Mouse (Mus musculus) MEL (cell line): ENCODE results near the gene Umad1. TPM values are rescaled to one million over a fixed set of nuclear protein-coding genes. Genes with fewer than 3 reads are reported as not detected.

Experiments
- DNase-seq: peaks from one replicate; pipeline ENCODE4 v3.0.0; 2011; ENCODE audit warnings: low read depth, low spot score
- H3K27ac ChIP-seq: 2 replicates; pipeline ENCODE4 v1.5.1; 2012; ENCODE audit warnings: low read depth, mild to moderate bottlenecking, control low read depth, low read length, moderate library complexity; ENCODE audit not compliant: control insufficient read depth
- H3K27me3 ChIP-seq, 2 experiments: fragments of 150-350 bp in 1 of 2; sonication (generic) in 1 of 2; 2 replicates each; pipeline ENCODE4 v1.6.1; 2012; ENCODE audit warnings: low read length in 2 of 2, mild to moderate bottlenecking in 2 of 2, improper control_type of control experiment in 1 of 2, moderate library complexity in 1 of 2; ENCODE audit not compliant: insufficient read depth in 2 of 2, control insufficient read depth in 1 of 2
- H3K36me3 ChIP-seq, 2 experiments: 2 replicates each; pipeline ENCODE4 v1.6.1; 2012 to 2014; ENCODE audit warnings: low read length in 2 of 2, improper control_type of control experiment in 1 of 2, inconsistent platforms in 1 of 2, mild to moderate bottlenecking in 1 of 2; ENCODE audit not compliant: insufficient read depth in 2 of 2, control insufficient read depth in 1 of 2
- H3K4me1 ChIP-seq, 2 experiments: fragments of 150-350 bp in 1 of 2; sonication (generic) in 1 of 2; 2 replicates each; pipeline ENCODE4 v1.6.1; 2012; ENCODE audit warnings: low read length in 2 of 2, improper control_type of control experiment in 1 of 2, mild to moderate bottlenecking in 1 of 2; ENCODE audit not compliant: insufficient read depth in 2 of 2, control insufficient read depth in 1 of 2
- H3K4me3 ChIP-seq, 2 experiments: fragments of 150-350 bp in 1 of 2; sonication (generic) in 1 of 2; 2 replicates each; pipeline ENCODE4 v1.5.1; 2012; ENCODE audit warnings: low read depth in 2 of 2, low read length in 2 of 2, mild to moderate bottlenecking in 2 of 2, moderate library complexity in 2 of 2, control low read depth in 1 of 2, improper control_type of control experiment in 1 of 2; ENCODE audit not compliant: control insufficient read depth in 1 of 2, insufficient read depth in 1 of 2
- H3K79me2 ChIP-seq: 2 replicates; pipeline ENCODE4 v1.6.1; 2012; ENCODE audit warnings: mild to moderate bottlenecking, low read length, moderate library complexity; ENCODE audit not compliant: control insufficient read depth, poor library complexity, insufficient read depth
- H3K9ac ChIP-seq: 2 replicates; pipeline ENCODE4 v1.6.1; 2012; ENCODE audit warnings: low read depth, mild to moderate bottlenecking, control low read depth, low read length, moderate library complexity; ENCODE audit not compliant: control insufficient read depth, poor library complexity, severe bottlenecking
- H3K9me3 ChIP-seq: fragments of 150-350 bp; sonication (generic); replicated peaks from 2 replicates; pipeline ENCODE4 v1.6.1; 2012; ENCODE audit warnings: mild to moderate bottlenecking, low read length, improper control_type of control experiment, moderate library complexity; ENCODE audit not compliant: insufficient read depth
- BHLHE40 ChIP-seq: IDR thresholded peaks from 2 replicates; pipeline ENCODE4 v1.6.1; 2012; ENCODE audit warnings: low read depth, mild to moderate bottlenecking, inconsistent platforms, low read length, improper control_type of control experiment, borderline replicate concordance
- CHD1 ChIP-seq: IDR thresholded peaks from 2 replicates; pipeline ENCODE4 v1.6.1; 2012; ENCODE audit warnings: low read depth, mild to moderate bottlenecking, inconsistent platforms, low read length, improper control_type of control experiment
- CHD2 ChIP-seq: IDR thresholded peaks from 2 replicates; pipeline ENCODE4 v1.6.1; 2011; ENCODE audit warnings: low read length, improper control_type of control experiment
- ELF1 ChIP-seq: IDR thresholded peaks from 2 replicates; pipeline ENCODE4 v1.6.1; 2014; ENCODE audit warnings: low read depth, mild to moderate bottlenecking, inconsistent platforms, low read length, improper control_type of control experiment, moderate library complexity
- EP300 ChIP-seq, 2 experiments: IDR thresholded peaks; 2 replicates each; pipeline ENCODE4 v1.6.1; 2011; ENCODE audit warnings: improper control_type of control experiment in 2 of 2, low read length in 2 of 2, low read depth in 1 of 2, mild to moderate bottlenecking in 1 of 2
- ETS1 ChIP-seq: IDR thresholded peaks from 2 replicates; pipeline ENCODE4 v1.6.1; 2012; ENCODE audit warnings: low read depth, mild to moderate bottlenecking, inconsistent platforms, low read length, improper control_type of control experiment, moderate library complexity
- GABPA ChIP-seq: IDR thresholded peaks from 2 replicates; pipeline ENCODE4 v1.6.1; 2012; ENCODE audit warnings: low read depth, mild to moderate bottlenecking, inconsistent platforms, low read length, improper control_type of control experiment, moderate library complexity
- GATA1 ChIP-seq: IDR thresholded peaks from 2 replicates; pipeline ENCODE4 v1.6.1; 2011; ENCODE audit warnings: low read depth, low read length, improper control_type of control experiment
- MAZ ChIP-seq: IDR thresholded peaks from 2 replicates; pipeline ENCODE4 v1.6.1; 2012; ENCODE audit warnings: low read depth, mild to moderate bottlenecking, inconsistent platforms, low read length, improper control_type of control experiment
- MEF2A ChIP-seq: IDR thresholded peaks from 2 replicates; pipeline ENCODE4 v1.6.1; 2014; ENCODE audit warnings: low read depth, mild to moderate bottlenecking, inconsistent platforms, low read length, improper control_type of control experiment; ENCODE audit not compliant: poor library complexity, insufficient replicate concordance, severe bottlenecking; ENCODE audit errors: extremely low read depth
- MXI1 ChIP-seq: IDR thresholded peaks from 2 replicates; pipeline ENCODE4 v1.6.1; 2011; ENCODE audit warnings: mild to moderate bottlenecking, low read depth, low read length, improper control_type of control experiment
- MYC ChIP-seq: IDR thresholded peaks from 2 replicates; pipeline ENCODE4 v1.6.1; 2011; ENCODE audit warnings: low read depth, mild to moderate bottlenecking, low read length, improper control_type of control experiment, moderate library complexity
- NELFE ChIP-seq: IDR thresholded peaks from 2 replicates; pipeline ENCODE4 v1.6.1; 2011; ENCODE audit warnings: low read depth, low read length, improper control_type of control experiment
- POLR2A ChIP-seq, 2 experiments: IDR thresholded peaks; 2 replicates each; pipeline ENCODE4 v1.6.1; 2011 to 2012; ENCODE audit warnings: low read length in 2 of 2, mild to moderate bottlenecking in 2 of 2, control low read depth in 1 of 2, improper control_type of control experiment in 1 of 2, low read depth in 1 of 2, moderate library complexity in 1 of 2; ENCODE audit not compliant: control insufficient read depth in 1 of 2, insufficient read depth in 1 of 2, poor library complexity in 1 of 2
- POLR2AphosphoS2 ChIP-seq: IDR thresholded peaks from 2 replicates; pipeline ENCODE4 v1.6.1; 2011; ENCODE audit warnings: low read length, improper control_type of control experiment
- POLR2AphosphoS5 ChIP-seq: IDR thresholded peaks from 2 replicates; pipeline ENCODE4 v1.6.1; 2012; ENCODE audit warnings: low read depth, borderline replicate concordance, mild to moderate bottlenecking, inconsistent platforms, low read length, moderate library complexity, mixed read lengths
- RAD21 ChIP-seq: IDR thresholded peaks from 2 replicates; pipeline ENCODE4 v1.6.1; 2011; ENCODE audit warnings: mild to moderate bottlenecking, low read depth, low read length, improper control_type of control experiment
- SIN3A ChIP-seq: IDR thresholded peaks from 2 replicates; pipeline ENCODE4 v1.6.1; 2012; ENCODE audit warnings: low read length, improper control_type of control experiment, inconsistent platforms
- TAL1 ChIP-seq: IDR thresholded peaks from 2 replicates; pipeline ENCODE4 v1.6.1; 2012; ENCODE audit warnings: mild to moderate bottlenecking, inconsistent platforms, low read length, moderate library complexity, mixed read lengths
- TBP ChIP-seq: IDR thresholded peaks from 2 replicates; pipeline ENCODE4 v1.8.0; 2011; ENCODE audit warnings: low read depth, low read length, improper control_type of control experiment
- TCF12 ChIP-seq: IDR thresholded peaks from 2 replicates; pipeline ENCODE4 v1.6.1; 2014; ENCODE audit warnings: low read depth, mild to moderate bottlenecking, inconsistent platforms, low read length, improper control_type of control experiment, moderate library complexity
- USF1 ChIP-seq: IDR thresholded peaks from 2 replicates; pipeline ENCODE4 v1.6.1; 2014; ENCODE audit warnings: low read depth, mild to moderate bottlenecking, inconsistent platforms, low read length, improper control_type of control experiment, moderate library complexity
- USF2 ChIP-seq, 2 experiments: IDR thresholded peaks; 2 replicates each; pipeline ENCODE4 v1.6.1; 2011 to 2012; ENCODE audit warnings: improper control_type of control experiment in 2 of 2, low read length in 2 of 2, borderline replicate concordance in 1 of 2, inconsistent platforms in 1 of 2, low read depth in 1 of 2, mild to moderate bottlenecking in 1 of 2; ENCODE audit not compliant: insufficient read depth in 1 of 2
- ZKSCAN1 ChIP-seq: IDR thresholded peaks from 2 replicates; pipeline ENCODE4 v1.6.1; 2012; ENCODE audit warnings: low read depth, mild to moderate bottlenecking, inconsistent platforms, low read length, improper control_type of control experiment, moderate library complexity
- ZNF384 ChIP-seq: IDR thresholded peaks from 2 replicates; pipeline ENCODE4 v1.6.1; 2012; ENCODE audit warnings: low read depth, mild to moderate bottlenecking, inconsistent platforms, low read length, improper control_type of control experiment
- polyA plus RNA-seq, 2 experiments: library from polyadenylated mRNA; stranded (reverse) in 1 of 2; unstranded in 1 of 2; fragments of >175 nt in 1 of 2; fragments of >200 nt in 1 of 2; gene quantifications; 2 replicates each; pipeline versions ENCODE4 v1.2.1 to v1.2.4; 2012; ENCODE audit warnings: low replicate concordance in 2 of 2, low read depth in 1 of 2; ENCODE audit not compliant: insufficient read length in 2 of 2, insufficient read depth in 1 of 2, missing spikeins in 1 of 2
- total RNA-seq: library from RNA; depleted of rRNA; stranded (reverse); fragments of 300-350 nt; gene quantifications from 2 replicates; pipeline ENCODE4 v1.2.3, GENCODE M21; 2012

Gene Umad1
- total and polyA plus RNA-seq, 3 experiments: 5.3 to 9.7 TPM; not detected in 1

- H3K36me3 ChIP-seq: no peaks in the 10 kb centered on the region
- no peak overlapping the region for H3K27ac ChIP-seq
- H3K9ac ChIP-seq: no peak overlapping the region
- H3K79me2 ChIP-seq: no peaks in the 10 kb centered on the region
- no peak overlapping the region for H3K4me3 ChIP-seq
- no peaks in the 10 kb centered on the region for H3K27me3 ChIP-seq
- DNase-seq: no peak
- H3K4me1 ChIP-seq: no peaks in the 10 kb centered on the region
- H3K9me3 ChIP-seq: no peaks in the 10 kb centered on the region
- TF ChIP-seq CHD1 (no peak), TBP (no peak), TAL1 (no peak), ZKSCAN1 (no peak), GABPA (no peak), EP300 (IDR thresholded peaks at IDR 0.05; ENCODE audit: low read depth in 1 of 2, low read length in 2 of 2) (no peak), BHLHE40 (no peak), TCF12 (no peak), GATA1 (no peak), NELFE (no peak), ETS1 (no peak)
These were observed 117.3 kb downstream of the Umad1 start for GRCm38 (mm10) chr6:8376351-8376750.

DNA sequence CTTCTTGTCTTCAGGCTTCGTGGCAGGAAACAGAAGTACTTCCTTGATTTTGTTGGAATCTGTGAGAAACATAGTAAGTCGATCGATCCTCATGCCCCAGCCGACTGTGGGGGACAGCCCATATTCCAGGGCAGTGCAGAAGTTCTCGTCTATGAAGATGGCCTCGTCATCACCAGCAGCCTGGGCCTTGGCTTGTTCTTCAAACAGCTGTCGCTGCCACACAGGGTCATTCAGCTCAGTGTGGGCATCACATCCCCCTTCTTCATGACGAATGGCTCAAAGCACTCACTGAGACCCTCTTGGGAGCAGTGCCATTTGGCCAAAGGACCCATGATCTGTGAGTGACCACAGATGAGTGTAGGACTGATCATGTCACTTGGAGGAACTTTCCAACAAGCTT lies 118.6 kb downstream of the Umad1 start:
- no peak for DNase-seq
- TF ChIP-seq SIN3A (no peak), POLR2A (IDR thresholded peaks at IDR 0.05; ENCODE audit: control insufficient read depth in 1 of 2, insufficient read depth in 1 of 2, low read depth in 1 of 2, low read length in 2 of 2, poor library complexity in 1 of 2) (no peak), POLR2AphosphoS2 (no peak), RAD21 (no peak), TCF12 (no peak), USF1 (no peak), MAZ (no peak), TAL1 (no peak), BHLHE40 (no peak), TBP (no peak), USF2 (IDR thresholded peaks at IDR 0.05; ENCODE audit: borderline replicate concordance in 1 of 2, insufficient read depth in 1 of 2, low read depth in 1 of 2, low read length in 2 of 2) (no peak), MYC (no peak), CHD2 (no peak), MEF2A (no peak), ZNF384 (no peak), POLR2AphosphoS5 (no peak), ETS1 (no peak), ZKSCAN1 (no peak), MXI1 (no peak), ELF1 (no peak)

More for the DNA sequence above, 118.6 kb downstream of the Umad1 start:
- no peak overlapping the region for H3K9ac ChIP-seq
- H3K9me3 ChIP-seq: no peaks in the 10 kb centered on the region
- H3K27ac ChIP-seq: no peak overlapping the region
- no peaks in the 10 kb centered on the region for H3K27me3 ChIP-seq
- H3K4me3 ChIP-seq: no peak overlapping the region
- H3K4me1 ChIP-seq: no peaks in the 10 kb centered on the region
- no peaks in the 10 kb centered on the region for H3K79me2 ChIP-seq
- no peaks in the 10 kb centered on the region for H3K36me3 ChIP-seq
